Mouse (Mus musculus) splenic B cell, adult 2 months (primary cell): ENCODE results near the gene Zc3h10.
"Not testable (repeated sequence)": the region's sequence is repeated elsewhere in the genome, so short reads cannot be mapped to it uniquely, and the experiment has no call there.

Experiments
- DNase-seq: peaks from one replicate; pipeline ENCODE4 v3.0.0-alpha.2; 2011; ENCODE audit warnings: low read depth, low spot score
- H3K27me3 ChIP-seq: 2 replicates; pipeline ENCODE4 v1.6.1; 2012; ENCODE audit warnings: mild to moderate bottlenecking, low read length, moderate library complexity, mixed read lengths; ENCODE audit not compliant: control insufficient read depth, poor library complexity, insufficient read depth, severe bottlenecking
- H3K36me3 ChIP-seq: 2 replicates; pipeline ENCODE4 v1.6.1; 2012; ENCODE audit warnings: mild to moderate bottlenecking, low read length, moderate library complexity, mixed read lengths; ENCODE audit not compliant: control insufficient read depth, poor library complexity, insufficient read depth, severe bottlenecking

The Zc3h10 gene

DNA sequence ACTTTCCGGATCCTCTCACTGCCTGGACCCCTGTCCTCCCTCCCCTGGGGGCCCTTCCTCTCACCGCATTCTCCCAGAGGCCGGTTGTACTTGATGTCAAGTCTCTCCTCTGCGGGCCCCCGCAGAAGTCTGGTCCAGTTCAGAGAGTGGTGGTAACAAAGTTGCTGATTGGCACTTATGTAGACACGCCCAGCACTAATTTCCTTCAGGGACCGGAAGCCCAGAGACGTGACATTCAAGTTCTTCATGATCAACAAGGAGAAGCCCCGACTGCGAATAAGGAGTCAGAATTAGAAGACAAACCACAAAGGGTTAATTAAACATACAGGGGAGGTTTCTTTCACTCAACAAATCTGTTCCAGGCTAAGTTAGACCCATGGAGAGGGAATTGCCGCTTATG is 30.8 kb upstream of the Zc3h10 start:
- Histone ChIP-seq H3K36me3 (no peaks in the 10 kb centered on the region), H3K27me3 (no peaks in the 10 kb centered on the region)
- no peak for DNase-seq

DNA sequence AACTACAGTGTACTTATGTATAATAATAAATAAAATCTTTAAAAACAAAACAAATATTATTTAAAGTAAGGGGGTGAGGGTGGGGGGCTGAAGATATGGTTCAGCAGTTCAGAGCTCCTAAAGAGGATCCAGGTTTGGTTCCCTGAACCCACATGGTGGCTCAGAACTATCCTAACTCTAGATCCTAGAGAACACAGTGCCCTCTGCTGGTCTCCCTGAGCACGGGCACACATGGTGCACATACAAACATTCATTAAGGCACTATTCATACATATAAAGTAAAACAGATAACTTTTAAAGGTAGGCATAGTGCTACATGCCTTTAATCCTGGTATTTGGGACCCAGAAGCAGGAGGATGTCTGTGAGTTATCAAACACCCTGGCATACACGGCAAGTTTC is 27.5 kb upstream of the Zc3h10 start:
- DNase-seq = peak; percentile 20
- H3K27me3 ChIP-seq = no peaks in the 10 kb centered on the region
- H3K36me3 ChIP-seq = no peaks in the 10 kb centered on the region

DNA sequence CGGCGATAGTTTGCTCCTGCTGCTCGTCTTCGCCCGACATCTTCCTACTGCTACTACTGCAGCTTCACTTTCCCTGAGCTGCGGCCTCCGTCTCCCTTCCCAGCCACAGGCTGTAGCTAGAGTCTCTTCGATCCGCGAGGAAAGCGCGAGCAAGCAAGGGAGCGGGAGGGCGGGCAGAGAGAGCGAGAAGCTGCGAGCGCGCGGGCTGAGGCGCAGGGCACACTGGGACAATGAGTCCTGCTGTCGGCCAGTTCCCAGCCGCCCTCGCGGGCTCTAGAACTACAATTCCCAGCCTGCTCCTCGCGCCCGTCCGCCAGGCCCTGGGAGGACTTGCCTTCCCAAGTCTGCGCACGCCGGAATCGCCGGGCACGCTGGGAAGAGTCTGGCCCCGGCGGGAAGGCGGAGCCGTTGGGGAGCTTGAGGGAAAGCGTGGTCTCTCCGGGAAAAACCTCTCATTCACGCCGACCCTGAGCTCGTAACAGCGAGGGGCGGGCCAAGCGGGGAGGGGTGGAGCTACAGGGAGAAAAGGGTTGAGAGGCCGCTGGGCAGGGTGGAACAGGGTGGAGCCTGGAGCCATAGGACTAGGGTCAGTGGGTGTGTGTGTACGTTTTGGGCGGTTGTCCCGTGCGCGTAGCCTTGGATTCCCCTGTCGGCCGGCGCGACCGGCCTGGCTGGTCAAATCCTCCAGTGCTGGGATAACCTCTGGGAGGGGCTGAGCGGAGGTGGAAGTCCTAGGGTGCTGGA is 18.4 kb upstream of the Zc3h10 start, which contains the start of gene Pa2g4:
Gene Pa2g4 (minus strand): TSS at position 200 of the 744 bp plus-strand sequence.
- DNase-seq = peak; percentile 92
- H3K36me3 ChIP-seq = peaks cover 6% of the 10 kb centered on the region

DNA sequence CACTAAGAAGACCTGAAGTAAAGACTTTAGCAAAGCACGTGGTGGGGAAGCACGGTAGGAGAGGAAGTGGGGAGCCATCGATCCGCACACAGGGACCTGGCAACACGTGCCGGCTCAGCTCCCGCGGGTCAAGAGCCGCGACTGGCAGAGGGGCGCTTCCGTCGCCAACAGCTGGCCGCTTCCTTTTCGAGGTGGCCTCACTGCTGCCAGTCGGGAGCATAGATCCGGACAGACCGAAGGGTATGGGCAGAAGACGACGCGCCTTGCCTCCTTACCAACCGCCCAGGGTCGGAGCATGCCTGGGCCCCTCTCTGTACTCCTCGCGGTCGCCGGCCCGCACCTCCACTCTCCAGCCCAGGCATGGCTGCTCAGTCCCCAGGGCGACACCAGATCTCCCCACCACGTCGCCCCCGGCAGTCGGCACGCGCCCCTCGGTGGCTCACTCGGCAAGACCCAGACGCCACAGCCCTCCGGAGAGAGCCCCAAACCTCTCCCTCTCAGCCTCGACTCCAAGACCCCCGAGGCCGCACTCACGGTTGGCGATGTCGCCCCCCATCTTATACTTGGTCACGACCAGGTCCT is 17.7 kb upstream of the Zc3h10 start:
- Histone ChIP-seq H3K27me3 (no peaks in the 10 kb centered on the region), H3K36me3 (peaks cover 11% of the 10 kb centered on the region)
- peak; percentile 58 for DNase-seq

More for the DNA sequence above, 18.4 kb upstream of the Zc3h10 start, which contains the start of gene Pa2g4:
- no peaks in the 10 kb centered on the region for H3K27me3 ChIP-seq

DNA sequence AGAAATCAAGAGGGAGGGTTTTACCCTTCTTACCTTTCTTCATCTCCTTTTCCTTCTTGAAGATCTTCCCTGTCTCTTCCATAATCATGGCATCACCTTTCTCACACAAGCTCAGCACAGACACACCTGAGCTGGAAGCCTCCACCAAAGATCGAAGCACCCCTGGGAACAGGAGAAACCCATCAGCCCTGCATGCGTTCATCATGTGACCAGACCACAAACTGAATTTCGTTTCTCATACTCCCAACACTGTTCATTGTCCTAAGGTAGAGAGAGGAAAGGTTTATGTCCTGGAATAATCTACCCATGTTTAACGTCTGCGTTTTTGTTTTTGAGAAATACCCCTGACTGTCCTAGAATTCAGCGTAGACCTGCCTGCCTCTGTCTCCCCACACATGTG is 16.0 kb upstream of the Zc3h10 start:
- DNase-seq = no peak
- H3K36me3 ChIP-seq = peaks cover 13% of the 10 kb centered on the region
- no peaks in the 10 kb centered on the region for H3K27me3 ChIP-seq

DNA sequence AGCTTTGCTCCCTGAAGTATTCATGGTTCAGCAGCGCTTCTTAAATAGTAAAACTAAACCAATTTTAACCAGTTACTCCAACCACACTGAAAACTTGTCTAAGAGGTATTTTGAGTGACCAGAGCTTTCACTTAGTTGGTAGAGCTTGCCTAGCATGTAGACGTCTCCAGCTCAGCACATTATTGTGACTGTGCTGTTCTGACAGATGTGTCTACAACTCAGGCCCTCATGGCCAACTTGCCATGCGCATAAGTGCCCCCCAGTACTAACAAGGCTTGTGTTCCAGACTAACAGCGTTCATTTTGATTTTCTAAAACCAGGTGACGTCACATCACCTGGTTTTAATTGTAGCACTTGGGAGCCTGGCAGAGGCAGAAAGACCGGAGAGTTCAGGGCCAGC is 9.4 kb upstream of the Zc3h10 start:
- no peaks in the 10 kb centered on the region for H3K27me3 ChIP-seq
- DNase-seq = no peak

DNA sequence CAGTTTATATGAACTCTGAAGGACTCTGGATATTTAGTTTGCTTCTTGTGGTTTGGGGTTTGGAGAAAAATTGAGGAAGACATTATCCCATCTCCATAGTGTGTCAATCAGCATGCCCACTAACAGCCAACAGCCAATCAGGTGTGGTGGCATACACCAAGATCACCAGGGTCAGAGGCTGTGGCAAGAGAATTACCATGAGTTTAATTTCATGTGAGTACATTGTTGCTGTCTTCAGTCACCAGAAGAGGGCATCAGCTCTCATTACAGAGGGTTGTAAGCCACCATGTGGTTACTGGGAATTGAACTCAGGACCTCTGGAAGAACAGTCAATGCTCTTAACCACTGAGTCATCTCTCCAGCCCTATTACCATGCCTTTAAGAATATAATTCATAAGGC is 8.7 kb upstream of the Zc3h10 start:
- H3K27me3 ChIP-seq = no peaks in the 10 kb centered on the region
- peaks cover 15% of the 10 kb centered on the region for H3K36me3 ChIP-seq
- peak; percentile 54 for DNase-seq

More for the DNA sequence above, 9.4 kb upstream of the Zc3h10 start:
- peaks cover 17% of the 10 kb centered on the region for H3K36me3 ChIP-seq

DNA sequence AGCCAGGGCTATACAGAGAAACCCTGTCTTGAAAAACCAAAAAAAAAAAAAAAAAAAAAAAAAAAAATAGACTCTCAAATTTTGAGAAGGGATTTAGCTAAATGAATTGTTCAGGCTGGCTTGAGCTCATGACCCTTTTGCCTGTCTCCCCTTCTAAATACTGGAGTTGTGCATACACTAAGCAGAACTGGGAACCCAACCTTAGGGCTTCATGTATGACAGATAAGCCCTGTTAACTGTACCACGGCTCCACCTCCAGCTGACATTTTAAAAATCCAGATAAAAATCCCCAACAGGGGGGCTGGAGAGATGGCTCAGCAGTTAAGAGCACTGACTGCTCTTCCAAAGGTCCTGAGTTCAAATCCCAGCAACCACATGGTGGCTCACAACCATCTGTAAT is 8.0 kb upstream of the Zc3h10 start:
- not testable (repeated sequence) for DNase-seq, H3K27me3 ChIP-seq
- peaks cover 11% of the 10 kb centered on the region for H3K36me3 ChIP-seq

DNA sequence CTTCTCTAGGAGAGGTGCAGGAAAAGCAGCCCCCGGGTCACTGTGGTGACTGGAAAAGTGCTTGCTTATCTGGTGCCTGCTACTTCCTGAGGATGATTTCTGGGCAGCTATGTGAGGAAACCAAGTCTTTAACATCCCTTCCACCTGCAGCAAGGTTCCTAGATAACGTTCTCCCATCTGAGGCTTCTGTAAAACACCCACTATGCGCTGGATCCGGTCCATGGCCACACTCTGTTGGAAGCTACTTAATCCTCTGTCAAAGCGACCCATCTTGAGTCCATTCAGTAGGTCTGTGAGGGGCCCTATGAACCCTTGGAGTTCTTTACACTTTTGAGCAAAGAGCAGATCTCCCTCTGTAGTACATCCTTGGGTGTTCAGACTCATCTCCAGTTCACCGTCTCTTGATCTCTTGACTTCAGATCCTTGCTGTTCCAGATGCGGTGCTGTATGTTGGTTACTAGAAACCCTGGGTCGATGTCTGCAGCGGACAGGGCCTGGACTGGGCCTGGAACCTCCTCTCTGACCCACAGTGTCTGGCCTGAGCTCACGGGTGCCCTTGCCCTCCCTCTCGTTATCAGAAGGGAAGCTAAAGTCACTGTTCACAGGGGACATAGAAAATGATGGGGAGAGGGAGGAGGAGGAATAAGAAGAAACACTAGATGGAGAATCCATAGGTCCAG is 2.7 kb upstream of the Zc3h10 start:
- H3K36me3 ChIP-seq, H3K27me3 ChIP-seq, DNase-seq: not testable (repeated sequence)

DNA sequence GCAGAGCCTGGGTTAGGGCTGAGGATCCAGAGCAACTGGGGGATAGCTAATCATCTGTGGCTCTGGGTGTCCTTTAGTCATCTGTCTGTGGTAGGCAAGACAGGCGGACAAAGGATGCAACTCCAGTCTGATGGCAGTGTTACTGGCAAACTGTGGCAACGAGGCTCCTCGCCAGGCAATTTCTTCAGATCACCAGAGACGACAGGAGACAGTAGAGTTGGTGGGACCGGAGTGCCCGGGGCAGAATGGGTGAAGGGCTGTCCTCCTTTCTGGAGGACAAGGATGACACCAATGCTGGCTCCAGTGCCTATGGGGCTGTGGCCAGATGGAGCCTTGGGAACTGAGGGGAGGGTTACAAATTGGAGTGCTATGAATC is 2.1 kb upstream of the Zc3h10 start:
- not testable (repeated sequence) for H3K27me3 ChIP-seq, H3K36me3 ChIP-seq
- peak; percentile 23 for DNase-seq

DNA sequence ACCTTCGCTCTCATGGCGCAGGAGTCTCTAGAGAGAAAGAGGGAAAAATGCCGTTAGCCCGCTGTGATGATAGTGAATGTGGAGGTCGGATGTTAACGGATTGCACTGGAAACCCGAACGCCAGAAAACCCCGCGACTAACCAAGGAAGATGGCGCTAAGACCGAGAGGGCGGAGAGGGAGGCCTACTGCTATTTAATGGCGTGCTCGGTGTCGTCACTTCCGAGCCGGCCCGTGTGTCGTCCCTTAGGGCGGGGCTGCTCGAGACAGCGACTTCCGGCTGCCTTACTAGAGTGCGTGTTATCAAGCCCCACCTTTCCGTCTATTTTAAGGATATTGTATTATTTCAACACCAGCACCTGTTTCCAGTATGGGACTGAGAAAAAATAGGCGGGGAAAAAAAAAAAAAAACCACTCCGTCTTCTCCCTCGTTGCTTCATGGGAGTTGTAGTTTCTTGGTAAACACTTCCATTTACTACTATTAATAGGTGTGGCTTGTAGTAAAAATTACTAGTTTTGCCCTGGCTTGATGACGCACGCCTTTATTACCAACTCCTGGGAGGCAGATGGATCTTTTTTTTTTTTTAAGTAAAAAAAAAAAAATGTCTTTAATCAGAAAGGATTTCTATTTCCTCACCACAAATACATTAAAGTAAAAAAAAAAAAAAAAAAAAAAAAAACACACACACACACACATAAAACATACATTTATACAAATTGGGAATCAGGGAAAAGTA is 1.5 kb upstream of the Zc3h10 start, which contains the start of gene Rpl41:
Gene Rpl41 (minus strand): TSS at position 359 of the 735 bp plus-strand sequence.
- Histone ChIP-seq H3K27me3 (no peaks in the 10 kb centered on the region), H3K36me3 (peaks cover 13% of the 10 kb centered on the region)
- DNase-seq = peak; percentile 98

DNA sequence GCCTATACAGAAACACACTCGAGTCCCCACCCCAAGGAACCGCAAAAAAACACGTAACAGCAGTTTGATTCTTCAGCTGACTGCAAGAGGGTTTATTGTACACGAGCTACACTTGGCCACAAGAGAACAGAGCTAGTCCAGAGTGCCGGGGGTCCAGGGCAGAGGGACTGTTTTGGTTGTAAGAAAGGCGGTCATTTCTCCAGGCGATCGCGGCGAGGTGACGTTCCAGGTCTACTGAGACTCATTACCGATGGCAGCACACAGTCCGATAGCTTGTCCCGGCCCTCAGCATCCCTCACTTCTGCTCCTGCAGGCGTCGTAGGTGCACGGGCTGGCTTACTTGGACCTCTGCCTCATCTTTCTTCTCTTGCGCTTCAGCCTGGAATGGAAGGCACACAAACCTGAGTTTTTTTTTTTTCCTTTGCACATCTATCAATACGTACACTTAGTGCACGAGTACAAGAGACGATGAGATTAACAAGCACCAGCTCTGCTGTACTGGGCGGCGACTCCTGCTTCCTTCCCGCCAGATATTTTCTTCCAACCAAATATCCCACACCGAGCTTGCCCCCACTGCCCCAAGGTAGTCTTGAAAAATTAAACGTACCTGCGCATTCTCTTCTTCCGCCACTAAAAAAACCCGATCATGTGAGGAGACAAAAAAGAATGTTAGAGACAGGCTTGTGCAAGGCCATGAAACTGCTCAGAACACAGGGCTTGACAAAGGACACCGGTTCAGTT is 647 bp upstream of the Zc3h10 start:
- not testable (repeated sequence) for H3K27me3 ChIP-seq, DNase-seq
- H3K36me3 ChIP-seq = peaks cover 18% of the 10 kb centered on the region

DNA sequence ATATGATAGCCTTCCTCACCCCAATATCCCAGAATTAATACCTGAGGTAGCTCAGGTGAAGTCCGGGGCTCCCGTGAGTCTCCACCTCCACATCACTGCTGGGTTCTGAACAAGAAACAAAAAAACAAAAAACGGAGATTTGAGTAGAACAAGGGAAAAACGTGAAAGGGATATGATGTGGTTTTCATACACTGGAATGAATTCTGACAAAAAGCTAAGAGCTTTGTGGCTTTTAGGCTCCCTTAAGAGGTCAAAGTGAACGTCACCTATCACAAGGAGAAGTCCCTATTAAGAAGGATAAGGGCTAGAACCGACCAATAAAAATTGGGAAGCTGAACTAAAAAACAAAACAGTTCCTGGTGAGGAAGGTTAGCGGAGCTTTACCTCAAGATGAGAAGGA is 787 bp downstream of the Zc3h10 start:
- Histone ChIP-seq H3K27me3 (no peaks in the 10 kb centered on the region), H3K36me3 (peaks cover 18% of the 10 kb centered on the region)
- DNase-seq = no peak

DNA sequence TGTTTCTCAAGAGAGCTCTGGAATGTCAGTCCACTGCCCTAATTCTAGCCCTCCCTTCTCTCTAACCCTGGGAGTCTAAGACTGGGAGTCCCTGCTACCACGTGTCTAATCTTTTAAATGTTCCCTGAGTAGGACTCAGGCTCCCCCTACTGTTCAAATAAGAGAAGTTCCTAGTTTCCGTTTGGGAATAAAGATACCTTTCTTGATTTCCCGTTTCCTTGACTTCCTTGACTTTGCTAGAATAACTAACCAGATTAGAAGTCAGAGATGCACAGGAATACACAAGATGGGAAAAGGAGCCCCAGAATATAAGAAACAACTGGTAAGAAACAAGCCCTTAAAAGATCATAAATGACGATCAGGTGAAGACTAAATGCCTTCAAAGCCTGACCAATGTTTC is 1.2 kb downstream of the Zc3h10 start:
- Histone ChIP-seq H3K36me3 (peaks cover 18% of the 10 kb centered on the region), H3K27me3 (no peaks in the 10 kb centered on the region)
- peak; percentile 64 for DNase-seq
